ENCODE assay signal across 8 mouse cellular contexts in genomic region chr14:54375916-54376315, GRCm38 (mm10). TPM values are rescaled to one million over a fixed set of nuclear protein-coding genes. Genes with fewer than 3 reads are reported as not detected.
DNase-seq lines count a peak whose midpoint lies in the region; ATAC-seq and TF ChIP-seq lines count a peak whose summit lies in the region.

No protein-coding gene starts in this region.

- ATAC-seq in kidney, postnatal 0 days (replicated peaks; ENCODE audit: low FRiP score, low read depth), result no peak

- no peak overlapping the region for H3K27ac ChIP-seq in heart, embryonic 10.5 days
- no peak overlapping the region for H3K27ac ChIP-seq in kidney, postnatal 0 days

- H3K4me1 ChIP-seq in heart, embryonic 10.5 days, result no peaks in the 10 kb centered on the region
- H3K4me1 ChIP-seq in kidney, postnatal 0 days (replicated peaks; ENCODE audit: insufficient read depth, low read length), result no peaks in the 10 kb centered on the region

- H3K9ac ChIP-seq in kidney, postnatal 0 days (ENCODE audit: low read depth, low read length), result no peak overlapping the region

- DNase-seq in heart, adult 18-20 months, result peak; percentile 31 to 33
- no peak for DNase-seq in heart, embryonic 10.5 days (ENCODE audit: low spot score)
- DNase-seq in A20 (ENCODE audit: low read depth, low spot score), result peak; percentile 65
- DNase-seq in T-cell, adult 2 months (ENCODE audit: low spot score), result peak; percentile 41
- peak; percentile 57 for DNase-seq in kidney, postnatal 0 days (ENCODE audit: low spot score)
- peak; percentile 68 for DNase-seq in splenic B cell, adult 2 months (ENCODE audit: low read depth, low spot score)
- DNase-seq in cerebellum, adult 18-20 months, result no peak
- no peak for DNase-seq in ovary, adult 18-20 months (ENCODE audit: low spot score)

- 75% methylated on average over 3 of the region's 3 CpGs for WGBS in heart, embryonic 10.5 days
- WGBS in kidney, postnatal 0 days, result 83% methylated on average over 3 of the region's 3 CpGs

- H3K9me3 ChIP-seq in heart, embryonic 10.5 days, result no peaks in the 10 kb centered on the region
- H3K9me3 ChIP-seq in kidney, postnatal 0 days (replicated peaks; ENCODE audit: low read length), result no peaks in the 10 kb centered on the region

- no peaks in the 10 kb centered on the region for H3K27me3 ChIP-seq in heart, embryonic 10.5 days (ENCODE audit: insufficient read depth, poor library complexity, severe bottlenecking)
- H3K27me3 ChIP-seq in kidney, postnatal 0 days (ENCODE audit: insufficient read depth, low read length), result no peaks in the 10 kb centered on the region
- H3K27me3 ChIP-seq in splenic B cell, adult 2 months (ENCODE audit: control insufficient read depth, insufficient read depth, low read length, poor library complexity, severe bottlenecking), result no peaks in the 10 kb centered on the region

- peaks cover 16% of the 10 kb centered on the region for H3K36me3 ChIP-seq in heart, embryonic 10.5 days
- peaks cover 8% of the 10 kb centered on the region; the same call in 1 of the 2 replicates for H3K36me3 ChIP-seq in kidney, postnatal 0 days (ENCODE audit: insufficient read depth, low read length)
- no peaks in the 10 kb centered on the region; the same call in 1 of the 2 replicates for H3K36me3 ChIP-seq in splenic B cell, adult 2 months (ENCODE audit: control insufficient read depth, insufficient read depth, low read length, poor library complexity, severe bottlenecking)

- no peak overlapping the region for H3K4me3 ChIP-seq in heart, embryonic 10.5 days
- H3K4me3 ChIP-seq in kidney, postnatal 0 days (replicated peaks; ENCODE audit: low read depth, low read length), result no peak overlapping the region

- TF ChIP-seq CTCF in kidney, postnatal 0 days (IDR thresholded peaks at IDR 0.05; ENCODE audit: low read depth), result peak; percentile 73

- H3K4me2 ChIP-seq in kidney, postnatal 0 days (ENCODE audit: low read length), result no peak overlapping the region

RNA-seq across cellular contexts. Expression of gene Oxa1l, which starts 15.3 kb away (rescaled TPM):
- total RNA-seq in heart, adult 18-20 months (2021), result 10 to 100 TPM; 82.6 to 90.6 TPM
- polyA plus RNA-seq in heart, embryonic 10.5 days (2016; fragmentation: Nextera tagmentation; extraction: Ambion mirVana), result 52.1 and 62.5 TPM in 2 replicates
- 57.6 and 66.5 TPM in 2 replicates for polyA plus RNA-seq in kidney, postnatal 0 days (2015; fragmentation: Nextera tagmentation; extraction: Ambion mirVana)

RNA-seq across cellular contexts. Expression of gene Slc7a7, which starts 41.7 kb away (rescaled TPM):
- total RNA-seq in heart, adult 18-20 months (2021), result 1 to 10 TPM; 4.8 to 6.5 TPM
- 6.2 and 8.4 TPM in 2 replicates for polyA plus RNA-seq in heart, embryonic 10.5 days (2016; fragmentation: Nextera tagmentation; extraction: Ambion mirVana)
- 27.8 and 36.4 TPM in 2 replicates for polyA plus RNA-seq in kidney, postnatal 0 days (2015; fragmentation: Nextera tagmentation; extraction: Ambion mirVana)

RNA-seq across cellular contexts. Expression of gene Mrpl52, which starts 50.8 kb away (rescaled TPM):
- 100 to 1,000 TPM; 122 to 150 TPM for total RNA-seq in heart, adult 18-20 months (2021)
- 222 and 228 TPM in 2 replicates for polyA plus RNA-seq in heart, embryonic 10.5 days (2016; fragmentation: Nextera tagmentation; extraction: Ambion mirVana)
- polyA plus RNA-seq in kidney, postnatal 0 days (2015; fragmentation: Nextera tagmentation; extraction: Ambion mirVana), result 357 and 408 TPM in 2 replicates

RNA-seq across cellular contexts. Expression of gene Mmp14, which starts 55.5 kb away (rescaled TPM):
- total RNA-seq in heart, adult 18-20 months (2021), result 10 to 100 TPM; 12.4 to 15.3 TPM
- 80.3 and 108 TPM in 2 replicates for polyA plus RNA-seq in heart, embryonic 10.5 days (2016; fragmentation: Nextera tagmentation; extraction: Ambion mirVana)
- 107 and 114 TPM in 2 replicates for polyA plus RNA-seq in kidney, postnatal 0 days (2015; fragmentation: Nextera tagmentation; extraction: Ambion mirVana)

Comparison
In these comparisons a context has a peak if more than half of its experiments do, and no peak if none do; other contexts are left out.
1. DNase-seq: peak in heart, adult 18-20 months (2 of 2), A20 (single experiment), T-cell, adult 2 months (single experiment), kidney, postnatal 0 days (single experiment) and splenic B cell, adult 2 months (single experiment); none in heart, embryonic 10.5 days (single experiment), cerebellum, adult 18-20 months (0 of 2) and ovary, adult 18-20 months (single experiment).